Mouse (Mus musculus): ENCODE measurements at regions not wholly inside any gene's neighbourhood (a gene's known extent, or its start where the extent isn't known, plus 50 kb on each side); places are given as distances from the start of the nearest gene placed in this dataset.
A peak's percentile ranks its signal among the peaks of the same experiment; 100 is the strongest.

GRCm38 (mm10) chr9:30523852-30524251 lies 96.9 kb downstream of the Snx19 start:
- DNase-seq (ENCODE audit: low spot score in 2 of 2): no peak

GRCm38 (mm10) chr9:30522595-30523350 lies 95.9 kb downstream of the Snx19 start:
- no peak for DNase-seq (ENCODE audit: low spot score in 2 of 2)

DNA sequence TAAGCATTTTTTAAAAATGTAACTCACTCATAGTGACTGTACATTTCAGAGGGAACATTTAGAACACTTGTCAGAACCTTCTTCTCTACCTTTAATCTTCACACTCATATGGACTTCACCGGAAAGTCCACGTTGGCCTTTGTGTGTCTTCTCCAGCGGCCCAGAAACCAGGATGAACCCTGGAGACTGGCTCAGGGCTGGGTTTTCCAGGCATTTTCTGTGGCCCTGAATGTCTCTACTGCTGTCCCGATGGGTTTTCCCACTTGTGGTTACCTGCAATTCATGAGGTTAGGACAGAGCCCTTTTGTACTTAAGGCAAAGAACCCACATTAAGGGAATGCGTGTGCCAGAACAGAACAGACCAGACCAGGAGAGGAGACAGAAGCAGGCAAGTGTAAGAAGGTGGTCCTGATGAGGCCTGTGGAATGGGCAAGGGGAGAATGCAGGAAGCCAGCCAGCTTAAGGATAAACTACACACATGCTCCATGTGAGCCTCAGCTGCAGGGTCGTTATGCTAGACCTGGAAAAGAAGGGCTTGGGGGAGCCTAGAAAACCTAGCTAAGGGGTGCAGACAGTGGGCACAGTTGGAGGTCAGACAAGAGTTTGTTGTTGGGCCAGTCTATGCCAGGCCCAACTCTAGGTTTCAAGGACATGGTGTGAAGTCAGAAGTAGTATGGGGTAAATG lies 94.8 kb downstream of the Snx19 start:
- DNase-seq (ENCODE audit: low spot score in 2 of 2): no peak

DNA sequence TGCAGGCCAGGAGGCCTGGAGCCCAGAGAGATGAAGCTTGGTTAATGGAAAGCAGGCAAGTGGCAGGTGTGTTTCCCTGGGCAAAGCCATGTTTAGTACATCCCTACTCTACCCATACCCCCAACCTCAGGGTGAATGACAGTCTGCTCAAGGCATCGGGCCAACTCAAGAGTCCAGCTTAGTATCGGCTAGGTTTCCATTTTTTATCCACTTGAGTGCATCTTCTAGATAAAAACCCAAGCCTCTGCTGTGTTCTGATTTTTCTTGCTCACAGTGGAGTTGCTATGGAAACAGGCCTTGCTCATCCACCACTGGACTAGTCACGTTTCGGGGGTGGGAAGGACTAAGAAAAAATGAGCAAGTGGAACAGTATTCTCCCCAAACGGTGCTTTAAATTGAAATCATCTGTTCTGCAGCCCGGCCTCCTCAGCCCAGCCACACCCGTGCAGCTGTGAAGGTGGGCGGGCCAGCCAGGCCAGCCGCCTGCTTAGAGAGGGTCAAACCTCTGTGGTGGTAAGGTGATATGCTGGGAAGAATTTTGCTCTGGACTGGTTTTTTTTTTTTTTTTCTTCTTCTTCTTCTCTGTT lies 94.0 kb downstream of the Snx19 start:
- DNase-seq (ENCODE audit: low spot score in 2 of 2): peak; percentile 56 to 68

GRCm38 (mm10) chr9:30520116-30520515 lies 93.2 kb downstream of the Snx19 start:
- DNase-seq (ENCODE audit: low spot score in 2 of 2): no peak

- DNase-seq (ENCODE audit: low spot score in 2 of 2): no peak
Observed at GRCm38 (mm10) chr9:30519231-30519630, 92.3 kb downstream of the Snx19 start.

Data from layer of hippocampus, adult 18-20 months (tissue).